Mouse (Mus musculus): ENCODE measurements around the gene Dtd2. TPM values are rescaled to one million over a fixed set of nuclear protein-coding genes. Genes with fewer than 3 reads are reported as not detected.

Dtd2 gene
- polyA plus RNA-seq, 2 experiments, result 11.1 to 12.0 TPM

DNA sequence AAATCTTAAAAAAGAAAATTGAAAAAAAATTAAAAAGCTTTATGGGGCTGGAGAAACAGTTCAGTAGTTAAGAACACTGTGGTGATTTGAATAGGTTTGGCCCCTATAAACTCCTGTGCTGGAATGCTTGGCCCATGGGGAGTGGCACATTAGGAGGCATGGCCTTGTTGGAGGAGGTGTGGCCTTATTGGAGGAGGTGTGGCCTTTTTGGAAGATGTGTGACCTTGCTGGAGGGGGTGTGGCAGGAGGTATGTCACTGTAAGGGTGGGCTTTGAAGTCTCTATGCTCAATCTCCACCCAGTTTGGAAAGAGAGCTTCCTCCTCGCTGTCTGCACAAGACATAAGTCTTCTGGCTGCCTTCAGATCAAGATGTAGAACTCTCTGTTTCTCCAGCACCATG is 31.9 kb downstream of the Dtd2 start:
- no peak for DNase-seq (ENCODE audit: low read depth in 3 of 3, low spot score in 3 of 3)

DNA sequence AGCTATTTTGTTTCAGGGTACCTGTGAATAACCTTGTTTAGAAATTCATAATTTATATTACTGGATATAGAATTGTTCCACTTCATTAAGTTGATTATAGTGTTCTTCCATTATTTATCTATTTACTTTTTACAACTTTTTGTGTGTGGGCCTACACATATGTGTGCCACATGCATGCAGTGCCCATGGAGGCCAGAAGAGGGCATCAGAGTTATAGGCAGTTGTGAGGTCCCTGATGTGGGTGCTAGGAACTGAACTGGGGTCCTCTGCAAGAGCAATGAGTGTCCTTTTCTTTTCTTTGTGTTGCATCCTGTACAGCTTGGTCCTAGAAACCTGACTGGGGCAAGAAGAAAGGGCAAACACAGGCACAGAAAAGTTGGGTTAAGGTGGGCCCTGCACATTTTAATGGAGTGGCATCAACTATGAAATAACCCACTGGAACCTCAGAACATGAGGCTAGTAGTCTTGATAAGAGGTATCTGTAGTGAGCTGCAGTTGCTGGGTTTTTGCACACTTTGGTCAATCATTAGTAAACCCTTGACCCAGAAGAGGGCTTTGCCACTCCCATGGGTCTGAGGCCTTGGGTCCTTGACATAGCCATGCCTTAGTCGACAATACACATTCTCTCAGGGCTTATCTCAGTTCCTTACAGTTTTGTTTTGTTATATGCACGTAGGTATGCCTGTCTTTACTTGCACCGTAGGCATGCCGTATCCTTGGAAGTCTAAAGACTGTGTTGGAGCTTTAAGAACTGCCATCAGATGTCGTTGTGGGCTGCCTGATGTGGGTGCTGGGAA is 33.8 kb downstream of the Dtd2 start:
- no peak overlapping the region for H3K4me3 ChIP-seq (ENCODE audit: insufficient read depth in 1 of 2, low read depth in 2 of 2, low read length in 2 of 2)
- H3K27ac ChIP-seq, result no peak overlapping the region
- peak; percentile 53 for TF ChIP-seq CTCF (IDR thresholded peaks at IDR 0.05; ENCODE audit: low read depth)
- no peak for TF ChIP-seq EP300 (IDR thresholded peaks at IDR 0.05; ENCODE audit: low read depth)
- DNase-seq (ENCODE audit: low read depth in 3 of 3, low spot score in 3 of 3) (no peak), ATAC-seq (ENCODE audit: insufficient read depth) (no peak)
- no peaks in the 10 kb centered on the region for H3K27me3 ChIP-seq (ENCODE audit: control insufficient read depth, insufficient read depth, low read length)
- H3K4me2 ChIP-seq (ENCODE audit: low read depth), result no peak overlapping the region
- H3K9me3 ChIP-seq (ENCODE audit: control insufficient read depth, low read length), result no peaks in the 10 kb centered on the region
- 74% methylated on average over 5 of the region's 5 CpGs for WGBS (ENCODE audit: insufficient replicate concordance)
- H3K9ac ChIP-seq (replicated peaks), result no peak overlapping the region
- H3K4me1 ChIP-seq (replicated peaks; ENCODE audit: control insufficient read depth in 2 of 2, insufficient read depth in 2 of 2, low read length in 1 of 2), result peaks cover 4 to 12% of the 10 kb centered on the region in 2 experiments
- no peaks in the 10 kb centered on the region for H3K36me3 ChIP-seq (replicated peaks; ENCODE audit: control insufficient read depth, insufficient read depth, low read depth)

More for the DNA sequence above, 31.9 kb downstream of the Dtd2 start:
- TF ChIP-seq CTCF (IDR thresholded peaks at IDR 0.05; ENCODE audit: low read depth) (no peak), EP300 (IDR thresholded peaks at IDR 0.05; ENCODE audit: low read depth) (no peak)
- Histone ChIP-seq H3K27ac (no peak overlapping the region), H3K27me3 (ENCODE audit: control insufficient read depth, insufficient read depth, low read length) (no peaks in the 10 kb centered on the region), H3K4me2 (ENCODE audit: low read depth) (no peak overlapping the region), H3K4me1 (replicated peaks; ENCODE audit: control insufficient read depth in 2 of 2, insufficient read depth in 2 of 2, low read length in 1 of 2) (peaks cover 4 to 8% of the 10 kb centered on the region in 2 experiments; a peak in 3 of 4 replicates), H3K9ac (replicated peaks) (no peak overlapping the region), H3K4me3 (ENCODE audit: insufficient read depth in 1 of 2, low read depth in 2 of 2, low read length in 2 of 2) (no peak overlapping the region), H3K36me3 (replicated peaks; ENCODE audit: control insufficient read depth, insufficient read depth, low read depth) (no peaks in the 10 kb centered on the region), H3K9me3 (ENCODE audit: control insufficient read depth, low read length) (no peaks in the 10 kb centered on the region)
- 86% methylated on average over 1 of the region's 1 CpGs for WGBS (ENCODE audit: insufficient replicate concordance)
- ATAC-seq (ENCODE audit: insufficient read depth), result no peak

GRCm38 (mm10) chr12:51971070-51971664 is 35.1 kb downstream of the Dtd2 start, which contains the start of gene Heatr5a:
Gene Heatr5a (minus strand): TSS chr12:51971321.
- Histone ChIP-seq H3K9ac (replicated peaks) (peak within 1 kb of the TSS; percentile 95), H3K9me3 (ENCODE audit: control insufficient read depth, low read length) (no peaks in the 10 kb centered on the region), H3K4me3 (ENCODE audit: insufficient read depth in 1 of 2, low read depth in 2 of 2, low read length in 2 of 2) (peak within 1 kb of the TSS; percentile 87 to 90), H3K4me1 (replicated peaks; ENCODE audit: control insufficient read depth in 2 of 2, insufficient read depth in 2 of 2, low read length in 1 of 2) (peaks cover 4 to 12% of the 10 kb centered on the region in 2 experiments), H3K27ac (peak within 1 kb of the TSS; percentile 88), H3K4me2 (ENCODE audit: low read depth) (peak within 1 kb of the TSS; percentile 95), H3K36me3 (replicated peaks; ENCODE audit: control insufficient read depth, insufficient read depth, low read depth) (no peaks in the 10 kb centered on the region), H3K27me3 (ENCODE audit: control insufficient read depth, insufficient read depth, low read length) (no peaks in the 10 kb centered on the region)
- TF ChIP-seq EP300 (IDR thresholded peaks at IDR 0.05; ENCODE audit: low read depth) (no peak), CTCF (IDR thresholded peaks at IDR 0.05; ENCODE audit: low read depth) (no peak)
- under 1% methylated on average over 53 of the region's 53 CpGs for WGBS (ENCODE audit: insufficient replicate concordance)
- DNase-seq (ENCODE audit: low read depth in 3 of 3, low spot score in 3 of 3) (peak; percentile 74 to 80 (median 74)), ATAC-seq (ENCODE audit: insufficient read depth) (peak; percentile 97)

- DNase-seq (ENCODE audit: low read depth in 3 of 3, low spot score in 3 of 3) (peak in 2 of 3 experiments; percentile 36 to 39), ATAC-seq (ENCODE audit: insufficient read depth) (peak; percentile 77)
- no peaks in the 10 kb centered on the region for H3K9me3 ChIP-seq (ENCODE audit: control insufficient read depth, low read length)
- under 1% methylated on average over 35 of the region's 35 CpGs for WGBS (ENCODE audit: insufficient replicate concordance)
- H3K4me2 ChIP-seq (ENCODE audit: low read depth), result peak overlapping the region; percentile 95
- H3K4me1 ChIP-seq (replicated peaks; ENCODE audit: control insufficient read depth in 2 of 2, insufficient read depth in 2 of 2, low read length in 1 of 2), result peaks cover 4 to 12% of the 10 kb centered on the region in 2 experiments
- no peaks in the 10 kb centered on the region for H3K27me3 ChIP-seq (ENCODE audit: control insufficient read depth, insufficient read depth, low read length)
- peak overlapping the region; percentile 95 for H3K9ac ChIP-seq (replicated peaks)
- H3K36me3 ChIP-seq (replicated peaks; ENCODE audit: control insufficient read depth, insufficient read depth, low read depth), result no peaks in the 10 kb centered on the region
- peak overlapping the region; percentile 88 for H3K27ac ChIP-seq
- H3K4me3 ChIP-seq (ENCODE audit: insufficient read depth in 1 of 2, low read depth in 2 of 2, low read length in 2 of 2), result peak overlapping the region; percentile 87 to 90
- TF ChIP-seq CTCF (IDR thresholded peaks at IDR 0.05; ENCODE audit: low read depth), result no peak
Measured at GRCm38 (mm10) chr12:51970352-51971069, 35.8 kb downstream of the Dtd2 start.
